27 mouse cellular contexts compared by ENCODE assay signal in the genomic region with DNA sequence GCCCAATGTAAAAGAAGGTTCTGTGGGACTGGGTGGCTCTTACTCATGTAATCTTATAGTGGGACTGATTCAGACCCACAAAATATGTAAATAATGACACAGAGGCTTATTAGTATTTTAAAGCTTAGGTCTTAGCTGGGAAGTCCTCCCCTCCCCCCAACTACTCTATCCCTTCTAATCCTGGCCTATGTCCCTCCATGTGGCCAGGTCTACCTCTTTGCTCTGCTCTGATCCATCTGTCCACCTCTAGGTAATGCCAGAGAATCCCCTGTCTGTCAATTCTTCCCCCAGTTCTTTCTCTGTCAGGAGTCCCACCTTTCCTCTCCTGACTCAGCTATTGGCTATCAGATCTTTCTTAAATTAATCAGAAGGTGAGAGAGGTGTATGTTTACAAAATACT. TPM values are rescaled to one million over a fixed set of nuclear protein-coding genes. Genes with fewer than 3 reads are reported as not detected.
A peak's percentile ranks its signal among the peaks of the same experiment; 100 is the strongest.
DNase-seq lines count a peak whose midpoint lies in the region; ATAC-seq and TF ChIP-seq lines count a peak whose summit lies in the region.
"Had no signal": no experiment of that assay in that cellular context is flagged by ENCODE, and none has a peak within 500 bp of the region (broad histone marks: within the 10 kb centered on the region; RNA-seq: fewer than 3 reads in every experiment).

No protein-coding gene starts in this region.

- no peaks in the 10 kb centered on the region for H3K9me3 ChIP-seq in liver, embryonic 12.5 days (replicated peaks)
- H3K9me3 ChIP-seq: embryonic facial prominence, embryonic 15.5 days; forebrain, embryonic 10.5 days; heart, embryonic 12.5 days; hindbrain, embryonic 15.5 days had no signal

- H3K36me3 ChIP-seq in liver, adult 2 months (ENCODE audit: control insufficient read depth, insufficient read depth, low read length), result no peaks in the 10 kb centered on the region
- H3K36me3 ChIP-seq in liver, embryonic 12.5 days, result no peaks in the 10 kb centered on the region
- H3K36me3 ChIP-seq: embryonic facial prominence, embryonic 15.5 days; forebrain, embryonic 10.5 days; heart, embryonic 12.5 days; hindbrain, embryonic 15.5 days had no signal

- no peak overlapping the region for H3K4me3 ChIP-seq in liver, adult 2 months (ENCODE audit: insufficient read depth, low read depth, low read length)
- H3K4me3 ChIP-seq in liver, embryonic 12.5 days, result no peak overlapping the region
- H3K4me3 ChIP-seq: embryonic facial prominence, embryonic 15.5 days; erythroblast, embryonic 14.5 days; forebrain, embryonic 10.5 days; gastrocnemius, adult 2 months; heart, embryonic 12.5 days; hindbrain, embryonic 15.5 days had no signal

- TF ChIP-seq CTCF in liver, adult 2 months (IDR thresholded peaks at IDR 0.05; ENCODE audit: low read depth, low read length), result no peak

- no peak for ATAC-seq in cerebellum, adult (ENCODE audit: insufficient number of reproducible peaks, low FRiP score, low TSS enrichment)
- ATAC-seq in liver, embryonic 12.5 days, result no peak
- ATAC-seq: forebrain, embryonic 14.5 days; intestine, embryonic 16.5 days had no signal

- peak overlapping the region; percentile 42; the same call in 1 of the 2 replicates for H3K27ac ChIP-seq in liver, adult 2 months (replicated peaks; ENCODE audit: insufficient read depth, low read depth, low read length)
- H3K27ac ChIP-seq in liver, embryonic 12.5 days, result no peak overlapping the region
- H3K27ac ChIP-seq: embryonic facial prominence, embryonic 15.5 days; forebrain, embryonic 10.5 days; gastrocnemius, adult 2 months; hindbrain, embryonic 15.5 days had no signal

- no peak overlapping the region for H3K4me2 ChIP-seq in liver, embryonic 12.5 days
- H3K4me2 ChIP-seq: embryonic facial prominence, embryonic 15.5 days; heart, embryonic 12.5 days; hindbrain, embryonic 15.5 days had no signal

- no peak overlapping the region for H3K9ac ChIP-seq in liver, adult 2 months (ENCODE audit: low read depth, low read length)
- no peak overlapping the region for H3K9ac ChIP-seq in liver, embryonic 12.5 days
- H3K9ac ChIP-seq: embryonic facial prominence, embryonic 15.5 days; heart, embryonic 12.5 days; hindbrain, embryonic 15.5 days had no signal

- H3K4me1 ChIP-seq in liver, adult 2 months (ENCODE audit: control insufficient read depth, insufficient read depth, low read length), result peaks cover 11% of the 10 kb centered on the region
- H3K4me1 ChIP-seq in liver, embryonic 12.5 days, result peaks cover 10% of the 10 kb centered on the region; the same call in 1 of the 2 replicates
- H3K4me1 ChIP-seq: embryonic facial prominence, embryonic 15.5 days had no signal

- TF ChIP-seq POLR2A in liver, adult 2 months (IDR thresholded peaks at IDR 0.05; ENCODE audit: extremely low read depth, insufficient read depth, low read length), result no peak

- no peaks in the 10 kb centered on the region for H3K27me3 ChIP-seq in liver, adult 2 months (ENCODE audit: control insufficient read depth, insufficient read depth, low read length)
- H3K27me3 ChIP-seq in liver, embryonic 12.5 days (replicated peaks), result no peaks in the 10 kb centered on the region
- H3K27me3 ChIP-seq: embryonic facial prominence, embryonic 15.5 days; heart, embryonic 12.5 days had no signal

- peak; percentile 69 for DNase-seq in cerebellum, adult 9-10 months
- no peak for DNase-seq in liver, adult 2 months (ENCODE audit: extremely low read depth, low read depth, low spot score)
- DNase-seq in cerebellum, postnatal 10 days, result peak; percentile 78 to 79
- DNase-seq in cerebellum, postnatal 25 days, result peak; percentile 41 to 67
- no peak for DNase-seq in gastrocnemius, postnatal 25 days
- DNase-seq: adrenal gland, adult 2 months; adrenal gland, postnatal 25 days; embryo, embryonic 11 days; gastrocnemius, adult 2 months; gastrocnemius, postnatal 36 days; heart, postnatal 36 days; kidney, adult 2 months had no signal

- no peaks in the 10 kb centered on the region for H3K79me2 ChIP-seq in liver, adult 2 months (ENCODE audit: control insufficient read depth, insufficient read depth, low read length)

RNA-seq across cellular contexts. Expression of a gene that starts 5.3 kb away (rescaled TPM):
- total RNA-seq in liver, adult 2 months (2014; rRNA removed), result not detected in 2 replicates
- not detected in 2 replicates for polyA plus RNA-seq in liver, adult 2 months (2012; rRNA removed)
- not detected in 2 replicates for polyA plus RNA-seq in liver, embryonic 12.5 days (2016; fragmentation: Nextera tagmentation; extraction: Ambion mirVana)
- not detected for total RNA-seq in gastrocnemius, postnatal 25 days (2021)
- total RNA-seq: adrenal gland, adult 2 months; adrenal gland, postnatal 25 days; common myeloid progenitor, adult 5-6 weeks; ES-E14; gastrocnemius, adult 2 months; gastrocnemius, postnatal 36 days; heart, adult 18-20 months had no signal
- polyA plus RNA-seq: adrenal gland, adult 2 months; embryonic facial prominence, embryonic 11.5 days; erythroblast, embryonic 14.5 days; forebrain, embryonic 10.5 days; forebrain, embryonic 14.5 days; heart, embryonic 12.5 days; heart, embryonic 16.5 days; hindbrain, embryonic 11.5 days; hindbrain, embryonic 15.5 days; intestine, embryonic 16.5 days; kidney, adult 2 months had no signal

Comparison
In these comparisons a context has a peak if more than half of its experiments do, and no peak if none do; other contexts are left out.
1. DNase-seq: peak in cerebellum, adult 9-10 months (single experiment), cerebellum, postnatal 10 days (2 of 2) and cerebellum, postnatal 25 days (2 of 2); none in liver, adult 2 months (single experiment) and gastrocnemius, postnatal 25 days (single experiment).